In the genomic region with DNA sequence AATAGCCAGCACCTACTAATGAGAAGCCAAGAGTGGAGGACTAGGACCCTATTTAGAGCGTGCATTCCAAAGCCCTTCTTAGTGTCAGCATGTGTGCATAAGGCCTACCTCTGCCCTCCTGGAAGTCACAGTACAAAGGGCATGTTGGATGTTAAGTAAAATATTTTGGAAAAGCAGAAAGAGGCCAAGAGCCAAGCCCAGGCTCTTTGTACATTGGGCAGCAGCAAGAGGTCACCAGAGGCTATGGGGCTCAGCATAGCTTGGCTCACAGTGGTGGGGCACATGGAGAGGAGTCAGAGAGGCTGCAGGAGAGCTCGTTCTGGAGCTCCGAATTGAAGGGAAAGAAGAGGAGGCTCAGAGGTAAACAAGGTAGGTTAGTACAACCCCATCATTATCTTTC, we compare ENCODE assay signal across 29 mouse cellular contexts. TPM values are rescaled to one million over a fixed set of nuclear protein-coding genes. Genes with fewer than 3 reads are reported as not detected.
DNase-seq lines count a peak whose midpoint lies in the region; ATAC-seq and TF ChIP-seq lines count a peak whose summit lies in the region.
"Had no signal": no experiment of that assay in that cellular context is flagged by ENCODE, and none has a peak within 500 bp of the region (broad histone marks: within the 10 kb centered on the region; RNA-seq: fewer than 3 reads in every experiment).

No protein-coding gene starts in this region.

- no peak overlapping the region for H3K9ac ChIP-seq in liver, postnatal 0 days (replicated peaks)
- H3K9ac ChIP-seq: embryonic facial prominence, embryonic 13.5 days; forebrain, embryonic 12.5 days; forebrain, embryonic 15.5 days; heart, embryonic 13.5 days; hindbrain, embryonic 14.5 days had no signal

- no peak overlapping the region for H3K4me3 ChIP-seq in liver, postnatal 0 days (ENCODE audit: low read depth, low read length)
- no peak overlapping the region for H3K4me3 ChIP-seq in myocyte
- H3K4me3 ChIP-seq in midbrain, embryonic 10.5 days: no peak overlapping the region
- H3K4me3 ChIP-seq: embryonic facial prominence, embryonic 10.5 days; embryonic facial prominence, embryonic 13.5 days; erythroblast, embryonic 14.5 days; forebrain, embryonic 12.5 days; forebrain, embryonic 15.5 days; heart, embryonic 13.5 days had no signal

- H3K4me2 ChIP-seq in liver, postnatal 0 days (ENCODE audit: low read depth, low read length): no peak overlapping the region
- no peak overlapping the region for H3K4me2 ChIP-seq in myocyte (ENCODE audit: low read depth)
- H3K4me2 ChIP-seq: embryonic facial prominence, embryonic 13.5 days; forebrain, embryonic 12.5 days; forebrain, embryonic 15.5 days; heart, embryonic 13.5 days; hindbrain, embryonic 14.5 days had no signal

- H3K79me2 ChIP-seq in myocyte (ENCODE audit: control insufficient read depth, insufficient read depth): no peaks in the 10 kb centered on the region

- TF ChIP-seq POLR2A in myocyte (IDR thresholded peaks at IDR 0.05; ENCODE audit: insufficient read length, low read depth): no peak

- H3K27ac ChIP-seq in liver, postnatal 0 days (ENCODE audit: low read depth): no peak overlapping the region
- no peak overlapping the region for H3K27ac ChIP-seq in midbrain, embryonic 10.5 days (replicated peaks)
- H3K27ac ChIP-seq: embryonic facial prominence, embryonic 10.5 days; embryonic facial prominence, embryonic 13.5 days; forebrain, embryonic 12.5 days; forebrain, embryonic 15.5 days; heart, embryonic 13.5 days; hindbrain, embryonic 14.5 days; hindbrain, postnatal 0 days had no signal

- no peaks in the 10 kb centered on the region for H3K27me3 ChIP-seq in liver, postnatal 0 days (ENCODE audit: insufficient read depth, low read length)
- no peaks in the 10 kb centered on the region for H3K27me3 ChIP-seq in myocyte (ENCODE audit: control insufficient read depth, insufficient read depth, insufficient read length)
- H3K27me3 ChIP-seq in midbrain, embryonic 10.5 days (ENCODE audit: low read depth, poor library complexity, severe bottlenecking): no peaks in the 10 kb centered on the region
- H3K27me3 ChIP-seq: CH12.LX; embryonic facial prominence, embryonic 13.5 days; forebrain, embryonic 12.5 days; forebrain, embryonic 15.5 days; heart, embryonic 13.5 days; Patski had no signal

- H3K36me3 ChIP-seq in liver, postnatal 0 days (replicated peaks; ENCODE audit: insufficient read depth, low read length): peaks cover 13% of the 10 kb centered on the region
- peaks cover 14% of the 10 kb centered on the region for H3K36me3 ChIP-seq in myocyte (ENCODE audit: control insufficient read depth, insufficient read depth)
- H3K36me3 ChIP-seq in midbrain, embryonic 10.5 days: peaks cover 26% of the 10 kb centered on the region

- H3K9me3 ChIP-seq in liver, postnatal 0 days (ENCODE audit: low read length): no peaks in the 10 kb centered on the region
- no peaks in the 10 kb centered on the region for H3K9me3 ChIP-seq in midbrain, embryonic 10.5 days (replicated peaks)
- H3K9me3 ChIP-seq: embryonic facial prominence, embryonic 10.5 days; embryonic facial prominence, embryonic 13.5 days; forebrain, embryonic 12.5 days; forebrain, embryonic 15.5 days; G1E; heart, embryonic 13.5 days had no signal

- ATAC-seq in liver, postnatal 0 days: peak; percentile 57
- ATAC-seq: forebrain, embryonic 15.5 days; hindbrain, postnatal 0 days; Patski had no signal

- WGBS in liver, postnatal 0 days (ENCODE audit: insufficient replicate concordance): 51% methylated on average over 3 of the region's 3 CpGs
- WGBS in midbrain, embryonic 10.5 days: 64% methylated on average over 3 of the region's 3 CpGs

- no peak overlapping the region for H3ac ChIP-seq in myocyte (ENCODE audit: control insufficient read depth, insufficient read length)

- 0 out of 2 replicates have a peak, but pooled peaks cover 4% of the 10 kb centered on the region for H3K4me1 ChIP-seq in liver, postnatal 0 days (ENCODE audit: insufficient read depth)
- no peaks in the 10 kb centered on the region for H3K4me1 ChIP-seq in midbrain, embryonic 10.5 days
- H3K4me1 ChIP-seq: embryonic facial prominence, embryonic 10.5 days; forebrain, embryonic 12.5 days; forebrain, embryonic 15.5 days had no signal

- DNase-seq in kidney, adult 9 months: peak; percentile 47
- no peak for DNase-seq in kidney, adult 18-20 months
- DNase-seq in liver, postnatal 0 days: no peak
- DNase-seq in liver: no peak
- no peak for DNase-seq in midbrain, embryonic 10.5 days (ENCODE audit: low spot score)
- DNase-seq: adrenal gland, adult 2 months; adrenal gland, postnatal 14 days; B cell, adult 2 months; cerebellum, adult 11 months; cerebellum, adult 2 months; cerebellum, adult 9-11 months; cerebellum, postnatal 25 days; embryo, embryonic 11 days; gastrocnemius, postnatal 25 days; heart, adult 18-20 months; heart, postnatal 14 days; heart, postnatal 4 days had no signal

- TF ChIP-seq CTCF in liver, postnatal 0 days (IDR thresholded peaks at IDR 0.05; ENCODE audit: low read depth): no peak

- no peak for TF ChIP-seq EP300 in liver, postnatal 0 days (IDR thresholded peaks at IDR 0.05; ENCODE audit: low read depth)

TF ChIP-seq in myocyte, 11 proteins besides CTCF, POLR2A, EP300 and RAD21:
- peak; percentile 73 for TF ChIP-seq POLR2AphosphoS2 (IDR thresholded peaks at IDR 0.05; ENCODE audit: insufficient read length, low read depth)
- TF ChIP-seq SRF (IDR thresholded peaks at IDR 0.05; ENCODE audit: control insufficient read depth, insufficient read length, low read depth): no peak

RNA-seq across cellular contexts. Expression of gene Uqcr10, which starts 17.1 kb away (rescaled TPM):
- 1,070 and 1,167 TPM in 2 replicates for polyA plus RNA-seq in liver, postnatal 0 days (2015; fragmentation: Nextera tagmentation; extraction: Ambion mirVana)
- polyA plus RNA-seq in myocyte (2012; fragmentation: generic; extraction: Trizol): 1,278 TPM
- 639 and 680 TPM in 2 replicates for polyA plus RNA-seq in midbrain, embryonic 10.5 days (2016; fragmentation: Nextera tagmentation; extraction: Ambion mirVana)

RNA-seq across cellular contexts. Expression of gene Zmat5, which starts 17.5 kb away (rescaled TPM):
- polyA plus RNA-seq in liver, postnatal 0 days (2015; fragmentation: Nextera tagmentation; extraction: Ambion mirVana): 18.6 and 19.2 TPM in 2 replicates
- 57.4 TPM for polyA plus RNA-seq in myocyte (2012; fragmentation: generic; extraction: Trizol)
- polyA plus RNA-seq in midbrain, embryonic 10.5 days (2016; fragmentation: Nextera tagmentation; extraction: Ambion mirVana): 83.9 and 86.7 TPM in 2 replicates

RNA-seq across cellular contexts. Expression of gene Ascc2, which starts 49.5 kb away (rescaled TPM):
- 9.5 and 9.7 TPM in 2 replicates for polyA plus RNA-seq in liver, postnatal 0 days (2015; fragmentation: Nextera tagmentation; extraction: Ambion mirVana)
- polyA plus RNA-seq in myocyte (2012; fragmentation: generic; extraction: Trizol): 57.6 TPM
- 32.2 and 34.2 TPM in 2 replicates for polyA plus RNA-seq in midbrain, embryonic 10.5 days (2016; fragmentation: Nextera tagmentation; extraction: Ambion mirVana)

RNA-seq across cellular contexts. Expression of gene Cabp7, which starts 59.6 kb away (rescaled TPM):
- 0.06 and 0.07 TPM in 2 replicates for polyA plus RNA-seq in liver, postnatal 0 days (2015; fragmentation: Nextera tagmentation; extraction: Ambion mirVana)
- 0.08 TPM for polyA plus RNA-seq in myocyte (2012; fragmentation: generic; extraction: Trizol)
- polyA plus RNA-seq in midbrain, embryonic 10.5 days (2016; fragmentation: Nextera tagmentation; extraction: Ambion mirVana): 0.11 and 0.22 TPM in 2 replicates
- polyA plus RNA-seq: erythroblast, embryonic 14.5 days; G1E; heart, embryonic 13.5 days had no signal
